Mouse (Mus musculus) forebrain, embryonic 14.5 days (tissue): Measurements from ENCODE around the gene Dach1. TPM values are rescaled to one million over a fixed set of nuclear protein-coding genes. Genes with fewer than 3 reads are reported as not detected.

Experiments
- ATAC-seq: fragments of 200-750 bp; cut with Nextera tagmentation; 2 replicates; pipeline ENCODE4 v1.8.0; 2017; ENCODE audit warnings: mild to moderate bottlenecking, moderate library complexity
- DNase-seq: peaks from one replicate; pipeline ENCODE4 v3.0.0-alpha.2; 2015; ENCODE audit warnings: low spot score
- H3K27ac ChIP-seq: fragments of 300-500 bp; sonication (generic); 2 replicates; pipeline ENCODE4 v1.5.1; 2014; ENCODE audit warnings: low read depth, mild to moderate bottlenecking, control low read depth, low read length, moderate library complexity
- H3K27me3 ChIP-seq: fragments of 300-500 bp; sonication (generic); replicated peaks from 2 replicates; pipeline ENCODE4 v1.6.1; 2014; ENCODE audit warnings: low read length, control low read depth, mixed read lengths; ENCODE audit not compliant: control insufficient read depth, insufficient read depth
- H3K36me3 ChIP-seq: fragments of 300-500 bp; sonication (generic); 2 replicates; pipeline ENCODE4 v1.6.1; 2014; ENCODE audit warnings: low read length, control low read depth; ENCODE audit not compliant: control insufficient read depth, insufficient read depth
- H3K4me1 ChIP-seq: fragments of 300-500 bp; sonication (generic); 2 replicates; pipeline ENCODE4 v1.6.1; 2014; ENCODE audit warnings: antibody characterized with exemption, low read length, control low read depth; ENCODE audit not compliant: control insufficient read depth, insufficient read depth
- H3K4me2 ChIP-seq: fragments of 300-500 bp; sonication (generic); 2 replicates; pipeline ENCODE4 v1.6.1; 2014; ENCODE audit warnings: mild to moderate bottlenecking, control low read depth, low read length
- H3K4me3 ChIP-seq: fragments of 300-500 bp; sonication (generic); 2 replicates; pipeline ENCODE4 v1.5.1; 2014; ENCODE audit warnings: low read depth, low read length, control low read depth
- H3K9ac ChIP-seq: fragments of 300-500 bp; sonication (generic); 2 replicates; pipeline ENCODE4 v1.6.1; 2014; ENCODE audit warnings: mild to moderate bottlenecking, low read length, control low read depth, moderate library complexity
- H3K9me3 ChIP-seq: fragments of 300-500 bp; sonication (generic); replicated peaks from 2 replicates; pipeline ENCODE4 v1.6.1; 2016; ENCODE audit warnings: low read length, control low read depth, mixed read lengths; ENCODE audit not compliant: control insufficient read depth
- WGBS: fragments of 180-500 bp; shearing (Covaris S2); extraction: QIAGEN DNeasy Blood & Tissue Kit; methylation state at CpG from one replicate; pipeline ENCODE4 v1.1.7; 2014; 5-methylcytosine and 5-hydroxymethylcytosine counted together
- polyA plus RNA-seq: library from polyadenylated mRNA; unstranded; fragments of >200 nt; fragmentation: Nextera tagmentation; extraction: Ambion mirVana; gene quantifications from 2 replicates; pipeline ENCODE4 v1.2.1, GENCODE M21; 2014

Gene Dach1
- polyA plus RNA-seq, 1 experiment from 2014 or later: 10.8 TPM

DNA sequence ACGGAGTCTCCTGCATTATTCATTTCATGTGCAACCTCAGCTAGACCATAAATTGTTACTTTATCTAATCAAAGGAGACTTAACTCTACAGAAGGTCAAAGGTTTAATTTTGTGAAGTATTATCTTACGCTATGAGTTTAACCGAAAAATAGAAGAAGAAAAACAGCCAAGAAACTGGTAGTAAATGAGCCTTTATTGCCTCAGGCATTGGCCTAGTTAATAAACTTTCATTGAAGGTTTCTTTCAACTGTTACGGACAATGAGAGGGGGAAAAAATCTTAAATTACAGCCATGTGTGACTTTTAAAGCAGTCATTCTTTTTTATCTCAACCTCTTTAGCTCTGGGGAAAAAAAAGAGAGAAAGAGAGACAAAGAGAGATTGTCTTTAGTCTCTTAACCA lies 188.7 kb downstream of the Dach1 start:
- Histone ChIP-seq H3K9ac (no peak overlapping the region), H3K4me1 (peaks cover 4% of the 10 kb centered on the region; the same call in 1 of the 2 replicates), H3K36me3 (no peaks in the 10 kb centered on the region), H3K27me3 (no peaks in the 10 kb centered on the region), H3K27ac (no peak overlapping the region), H3K4me3 (no peak overlapping the region), H3K4me2 (no peak overlapping the region), H3K9me3 (no peaks in the 10 kb centered on the region)
- ATAC-seq (no peak), DNase-seq (no peak)
- WGBS: 14% methylated on average over 4 of the region's 4 CpGs

DNA sequence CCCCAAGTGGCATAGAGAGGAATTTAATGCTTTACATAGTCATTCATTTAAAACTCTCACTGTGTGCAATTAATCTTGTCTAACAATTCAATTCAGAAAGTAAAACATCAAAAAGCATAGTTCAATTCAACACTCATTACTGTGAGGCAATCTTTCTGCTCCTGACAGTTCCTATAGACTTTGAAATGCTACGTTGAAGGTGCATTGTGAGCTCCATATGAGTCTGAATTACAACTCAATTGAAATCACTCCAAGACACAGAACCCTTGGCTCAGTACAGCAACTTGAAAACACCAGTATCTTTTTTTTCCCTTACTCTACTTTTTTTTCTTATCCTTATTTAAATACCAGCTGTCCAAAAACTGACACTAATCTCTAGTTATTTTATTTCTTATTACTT lies 193.5 kb downstream of the Dach1 start:
- peak; percentile 74 for DNase-seq
- Histone ChIP-seq H3K9ac (no peak overlapping the region), H3K27me3 (no peaks in the 10 kb centered on the region), H3K4me1 (peaks cover 4% of the 10 kb centered on the region; the same call in 1 of the 2 replicates), H3K9me3 (no peaks in the 10 kb centered on the region), H3K27ac (no peak overlapping the region), H3K4me2 (no peak overlapping the region), H3K36me3 (no peaks in the 10 kb centered on the region), H3K4me3 (no peak overlapping the region)
- ATAC-seq: peak; percentile 61; the same call in 1 of the 2 replicates
- 2% methylated on average over 1 of the region's 1 CpGs for WGBS

DNA sequence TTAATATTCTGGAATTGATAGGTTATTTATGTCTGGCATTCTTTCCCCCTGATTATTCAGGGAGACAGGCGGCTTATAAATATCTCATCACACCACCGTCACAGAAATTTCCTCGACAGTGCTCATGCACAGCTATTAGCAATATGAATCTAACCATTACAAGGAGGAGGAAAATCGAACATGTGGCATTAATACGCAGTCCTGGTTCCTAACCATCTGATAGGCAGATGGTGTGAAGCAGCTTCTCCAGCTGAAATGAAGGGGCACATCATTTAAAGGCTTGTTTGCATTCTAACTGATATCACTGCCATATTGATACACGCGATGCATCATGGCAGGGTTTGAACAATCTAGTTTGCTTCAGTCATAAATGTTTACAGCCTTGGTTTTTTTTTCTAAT lies 194.1 kb downstream of the Dach1 start:
- 37% methylated on average over 7 of the region's 7 CpGs for WGBS
- DNase-seq: peak; percentile 49

DNA sequence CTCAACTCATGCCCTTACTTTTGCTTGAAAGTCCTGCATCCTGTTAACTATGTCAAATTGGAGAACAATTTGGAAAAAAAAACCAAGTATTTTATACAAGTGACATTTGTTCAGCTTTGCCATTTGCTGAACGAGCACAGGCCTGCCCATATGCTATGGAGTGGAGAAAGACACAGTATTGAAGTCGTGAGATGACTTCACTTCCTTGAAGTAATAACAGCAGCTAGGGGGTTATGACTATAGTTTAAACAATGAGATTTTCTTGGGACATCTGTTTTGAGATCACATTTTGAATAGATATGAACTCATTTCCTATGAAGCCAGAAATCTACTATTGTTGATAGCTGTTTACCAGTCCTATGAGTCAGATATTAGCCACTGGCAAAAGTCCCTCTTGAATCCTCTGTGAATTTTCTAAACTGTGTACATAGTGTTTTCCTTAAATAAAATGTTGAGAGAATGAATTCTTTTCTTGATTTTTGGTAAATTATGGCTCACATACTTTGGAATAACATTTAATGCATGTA lies 205.0 kb downstream of the Dach1 start:
- WGBS: 60% methylated on average over 2 of the region's 2 CpGs
- Histone ChIP-seq H3K4me2 (no peak overlapping the region), H3K4me3 (no peak overlapping the region), H3K36me3 (no peaks in the 10 kb centered on the region), H3K9ac (no peak overlapping the region), H3K9me3 (no peaks in the 10 kb centered on the region), H3K27ac (no peak overlapping the region), H3K27me3 (no peaks in the 10 kb centered on the region), H3K4me1 (0 out of 2 replicates have a peak, but pooled peaks cover 2% of the 10 kb centered on the region)
- ATAC-seq (no peak), DNase-seq (no peak)

More for the DNA sequence above, 194.1 kb downstream of the Dach1 start:
- Histone ChIP-seq H3K9me3 (no peaks in the 10 kb centered on the region), H3K36me3 (no peaks in the 10 kb centered on the region), H3K4me1 (peaks cover 4% of the 10 kb centered on the region; the same call in 1 of the 2 replicates), H3K9ac (no peak overlapping the region), H3K4me2 (no peak overlapping the region), H3K27me3 (no peaks in the 10 kb centered on the region), H3K27ac (no peak overlapping the region), H3K4me3 (no peak overlapping the region)
- ATAC-seq: peak; percentile 49

- peak; percentile 14 for DNase-seq
- Histone ChIP-seq H3K4me1 (0 out of 2 replicates have a peak, but pooled peaks cover 2% of the 10 kb centered on the region), H3K9me3 (no peaks in the 10 kb centered on the region), H3K4me2 (no peak overlapping the region), H3K27ac (no peak overlapping the region), H3K36me3 (no peaks in the 10 kb centered on the region), H3K27me3 (no peaks in the 10 kb centered on the region), H3K4me3 (no peak overlapping the region), H3K9ac (no peak overlapping the region)
- ATAC-seq: no peak
- 58% methylated on average over 6 of the region's 6 CpGs for WGBS
Measured at GRCm38 (mm10) chr14:97963624-97964023, 205.9 kb downstream of the Dach1 start.

DNA sequence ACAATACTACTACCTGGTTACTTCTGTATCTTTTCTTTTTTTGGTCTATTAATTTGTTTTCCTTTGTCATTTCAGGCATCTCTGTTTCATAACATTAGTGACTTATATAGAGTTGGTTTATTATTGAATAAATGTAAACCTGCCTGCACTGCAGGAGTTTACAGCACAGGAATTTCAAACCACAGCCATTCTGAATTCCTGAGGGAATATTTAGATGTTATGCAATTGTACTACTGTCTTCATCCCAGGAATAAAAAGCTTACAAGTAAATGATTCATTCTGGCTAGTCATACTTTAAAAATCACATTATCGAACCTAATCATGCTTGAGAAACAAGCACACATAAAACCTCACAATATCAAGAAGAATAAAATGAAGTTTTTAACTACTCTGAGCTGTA lies 213.2 kb downstream of the Dach1 start:
- WGBS: 90% methylated on average over 1 of the region's 1 CpGs

GRCm38 (mm10) chr14:97945471-97945870 lies 224.1 kb downstream of the Dach1 start:
- ATAC-seq (no peak), DNase-seq (no peak)
- Histone ChIP-seq H3K4me3 (no peak overlapping the region), H3K36me3 (no peaks in the 10 kb centered on the region), H3K27ac (no peak overlapping the region), H3K4me1 (peaks cover 3% of the 10 kb centered on the region; the same call in 1 of the 2 replicates), H3K27me3 (no peaks in the 10 kb centered on the region), H3K4me2 (no peak overlapping the region), H3K9me3 (no peaks in the 10 kb centered on the region), H3K9ac (no peak overlapping the region)
- WGBS: 20% methylated on average over 2 of the region's 2 CpGs

More for the DNA sequence above, 213.2 kb downstream of the Dach1 start:
- no peaks in the 10 kb centered on the region for H3K36me3 ChIP-seq
- H3K9ac ChIP-seq: no peak overlapping the region
- H3K4me2 ChIP-seq: no peak overlapping the region
- H3K27ac ChIP-seq: no peak overlapping the region
- ATAC-seq (no peak), DNase-seq (no peak)
- no peak overlapping the region for H3K4me3 ChIP-seq
- no peaks in the 10 kb centered on the region for H3K27me3 ChIP-seq
- peaks cover 2% of the 10 kb centered on the region; the same call in 1 of the 2 replicates for H3K4me1 ChIP-seq
- H3K9me3 ChIP-seq: no peaks in the 10 kb centered on the region

- Histone ChIP-seq H3K4me2 (no peak overlapping the region), H3K9me3 (no peaks in the 10 kb centered on the region), H3K36me3 (no peaks in the 10 kb centered on the region), H3K9ac (no peak overlapping the region), H3K27me3 (no peaks in the 10 kb centered on the region), H3K27ac (no peak overlapping the region), H3K4me1 (peaks cover 3% of the 10 kb centered on the region; the same call in 1 of the 2 replicates), H3K4me3 (no peak overlapping the region)
- ATAC-seq: peak; percentile 86
- WGBS: 33% methylated on average over 9 of the region's 9 CpGs
- DNase-seq: peak; percentile 81
Measured at GRCm38 (mm10) chr14:97944643-97945268, 224.8 kb downstream of the Dach1 start.

- H3K4me1 ChIP-seq: peaks cover 3% of the 10 kb centered on the region; the same call in 1 of the 2 replicates
- H3K27ac ChIP-seq: no peak overlapping the region
- ATAC-seq: no peak
- no peaks in the 10 kb centered on the region for H3K27me3 ChIP-seq
- WGBS: 92% methylated on average over 2 of the region's 2 CpGs
- no peaks in the 10 kb centered on the region for H3K36me3 ChIP-seq
- no peak overlapping the region for H3K4me3 ChIP-seq
- no peak for DNase-seq
- no peak overlapping the region for H3K9ac ChIP-seq
- no peak overlapping the region for H3K4me2 ChIP-seq
- no peaks in the 10 kb centered on the region for H3K9me3 ChIP-seq
Measured at GRCm38 (mm10) chr14:97942361-97942760, 227.2 kb downstream of the Dach1 start.
